Mouse (Mus musculus): ENCODE results near the gene Agfg1. TPM values are rescaled to one million over a fixed set of nuclear protein-coding genes. Genes with fewer than 3 reads are reported as not detected.

The Agfg1 gene
- polyA plus RNA-seq, 2 experiments, result 43.8 to 59.4 TPM

- no peaks in the 10 kb centered on the region for H3K27me3 ChIP-seq (ENCODE audit: control insufficient read depth, insufficient read depth, low read length)
- TF ChIP-seq EP300 (IDR thresholded peaks at IDR 0.05; ENCODE audit: low read depth), result no peak
- no peak for TF ChIP-seq CTCF (IDR thresholded peaks at IDR 0.05; ENCODE audit: low read depth)
- H3K27ac ChIP-seq, result no peak overlapping the region; the same call in 1 of the 2 replicates
- peaks cover 9 to 25% of the 10 kb centered on the region in 2 experiments for H3K4me1 ChIP-seq (replicated peaks; ENCODE audit: control insufficient read depth in 2 of 2, insufficient read depth in 2 of 2, low read length in 1 of 2)
- 67% methylated on average over 2 of the region's 2 CpGs for WGBS (ENCODE audit: insufficient replicate concordance)
- no peaks in the 10 kb centered on the region for H3K36me3 ChIP-seq (replicated peaks; ENCODE audit: control insufficient read depth, insufficient read depth, low read depth)
- ATAC-seq (ENCODE audit: insufficient read depth) (no peak), DNase-seq (ENCODE audit: low read depth in 3 of 3, low spot score in 3 of 3) (no peak)
- no peak overlapping the region for H3K4me3 ChIP-seq (ENCODE audit: insufficient read depth in 1 of 2, low read depth in 2 of 2, low read length in 2 of 2)
- no peak overlapping the region for H3K4me2 ChIP-seq (ENCODE audit: low read depth)
- H3K9ac ChIP-seq (replicated peaks), result no peak overlapping the region
- H3K9me3 ChIP-seq (ENCODE audit: control insufficient read depth, low read length), result no peaks in the 10 kb centered on the region
These were observed 44.1 kb upstream of the Agfg1 start for GRCm38 (mm10) chr1:82795211-82795610.

DNA sequence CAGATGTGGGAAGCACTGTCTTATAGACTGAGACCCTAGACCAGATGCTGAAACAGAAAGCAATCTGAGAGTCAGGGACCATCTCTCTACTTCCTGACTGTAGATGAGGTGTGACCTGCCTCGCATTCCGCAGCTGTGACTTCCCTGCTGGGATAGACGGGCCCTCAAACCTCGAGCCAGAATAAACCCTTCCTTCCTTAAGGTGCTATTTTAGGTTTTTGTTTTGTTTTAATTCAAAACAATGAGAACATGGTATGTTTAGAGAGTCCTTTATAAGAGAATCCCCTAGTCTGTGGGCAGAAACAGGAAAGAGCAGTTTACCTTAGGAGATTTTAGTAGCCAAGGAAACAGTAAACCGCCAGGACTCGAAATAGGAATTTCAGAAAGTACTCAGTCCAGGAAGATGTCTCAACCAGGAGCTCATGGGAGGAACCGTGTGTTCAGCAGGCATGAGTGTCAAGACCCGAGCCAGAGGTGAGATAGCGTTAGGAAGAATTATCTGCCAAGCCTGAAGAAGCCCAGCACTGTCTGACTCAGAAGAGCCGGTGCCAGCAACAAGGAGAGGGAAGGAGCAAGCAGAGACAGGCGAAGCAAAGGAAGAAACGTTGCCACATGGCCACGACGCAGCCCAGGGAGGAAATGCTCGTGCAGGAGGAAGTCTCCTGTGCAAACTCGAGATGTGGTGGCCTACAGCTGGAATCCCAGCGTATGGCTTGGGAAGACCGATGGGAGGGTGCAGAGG lies 43.4 kb upstream of the Agfg1 start:
- Histone ChIP-seq H3K4me1 (replicated peaks; ENCODE audit: control insufficient read depth in 2 of 2, insufficient read depth in 2 of 2, low read length in 1 of 2) (peaks cover 9 to 25% of the 10 kb centered on the region in 2 experiments), H3K27ac (no peak overlapping the region; the same call in 1 of the 2 replicates), H3K9me3 (ENCODE audit: control insufficient read depth, low read length) (no peaks in the 10 kb centered on the region), H3K36me3 (replicated peaks; ENCODE audit: control insufficient read depth, insufficient read depth, low read depth) (no peaks in the 10 kb centered on the region), H3K4me2 (ENCODE audit: low read depth) (no peak overlapping the region), H3K27me3 (ENCODE audit: control insufficient read depth, insufficient read depth, low read length) (no peaks in the 10 kb centered on the region), H3K4me3 (ENCODE audit: insufficient read depth in 1 of 2, low read depth in 2 of 2, low read length in 2 of 2) (no peak overlapping the region), H3K9ac (replicated peaks) (no peak overlapping the region; the same call in 1 of the 2 replicates)
- ATAC-seq (ENCODE audit: insufficient read depth), result no peak
- TF ChIP-seq CTCF (IDR thresholded peaks at IDR 0.05; ENCODE audit: low read depth) (no peak), EP300 (IDR thresholded peaks at IDR 0.05; ENCODE audit: low read depth) (no peak)
- DNase-seq (ENCODE audit: low read depth in 3 of 3, low spot score in 3 of 3), result no peak
- 24% methylated on average over 18 of the region's 18 CpGs for WGBS (ENCODE audit: insufficient replicate concordance)

DNA sequence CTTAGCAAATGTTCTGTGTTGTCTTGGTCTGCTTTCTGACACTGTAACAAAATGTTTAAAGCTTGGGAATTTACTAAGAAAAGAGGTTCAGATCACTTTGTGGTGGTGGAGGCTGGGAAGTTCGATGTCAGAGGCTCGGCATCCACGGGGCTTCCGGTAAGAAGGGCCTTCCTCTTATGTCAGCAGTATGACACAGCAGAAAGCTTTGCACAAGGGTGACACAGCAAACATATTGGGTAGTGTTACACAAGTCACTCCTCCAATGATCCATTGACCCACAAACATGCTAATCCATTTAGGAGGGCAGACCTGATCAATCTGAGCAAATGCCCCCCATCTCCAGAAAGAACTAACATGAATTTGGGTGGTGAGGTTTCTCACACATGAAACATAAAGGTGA lies 42.2 kb upstream of the Agfg1 start:
- Histone ChIP-seq H3K4me3 (ENCODE audit: insufficient read depth in 1 of 2, low read depth in 2 of 2, low read length in 2 of 2) (no peak overlapping the region), H3K9me3 (ENCODE audit: control insufficient read depth, low read length) (no peaks in the 10 kb centered on the region), H3K4me1 (replicated peaks; ENCODE audit: control insufficient read depth in 2 of 2, insufficient read depth in 2 of 2, low read length in 1 of 2) (peaks cover 9 to 23% of the 10 kb centered on the region in 2 experiments), H3K27ac (no peak overlapping the region), H3K36me3 (replicated peaks; ENCODE audit: control insufficient read depth, insufficient read depth, low read depth) (no peaks in the 10 kb centered on the region), H3K4me2 (ENCODE audit: low read depth) (no peak overlapping the region), H3K9ac (replicated peaks) (no peak overlapping the region), H3K27me3 (ENCODE audit: control insufficient read depth, insufficient read depth, low read length) (no peaks in the 10 kb centered on the region)
- ATAC-seq (ENCODE audit: insufficient read depth) (peak; percentile 61; the same call in 1 of the 2 replicates), DNase-seq (ENCODE audit: low read depth in 3 of 3, low spot score in 3 of 3) (no peak)
- no peak for TF ChIP-seq CTCF (IDR thresholded peaks at IDR 0.05; ENCODE audit: low read depth)
- TF ChIP-seq EP300 (IDR thresholded peaks at IDR 0.05; ENCODE audit: low read depth), result no peak
- WGBS (ENCODE audit: insufficient replicate concordance), result 48% methylated on average over 4 of the region's 4 CpGs

- TF ChIP-seq EP300 (IDR thresholded peaks at IDR 0.05; ENCODE audit: low read depth) (no peak), CTCF (IDR thresholded peaks at IDR 0.05; ENCODE audit: low read depth) (no peak)
- peak; percentile 7; the same call in 1 of the 2 replicates for ATAC-seq (ENCODE audit: insufficient read depth)
These were observed 41.0 kb upstream of the Agfg1 start for GRCm38 (mm10) chr1:82798304-82798703.

DNA sequence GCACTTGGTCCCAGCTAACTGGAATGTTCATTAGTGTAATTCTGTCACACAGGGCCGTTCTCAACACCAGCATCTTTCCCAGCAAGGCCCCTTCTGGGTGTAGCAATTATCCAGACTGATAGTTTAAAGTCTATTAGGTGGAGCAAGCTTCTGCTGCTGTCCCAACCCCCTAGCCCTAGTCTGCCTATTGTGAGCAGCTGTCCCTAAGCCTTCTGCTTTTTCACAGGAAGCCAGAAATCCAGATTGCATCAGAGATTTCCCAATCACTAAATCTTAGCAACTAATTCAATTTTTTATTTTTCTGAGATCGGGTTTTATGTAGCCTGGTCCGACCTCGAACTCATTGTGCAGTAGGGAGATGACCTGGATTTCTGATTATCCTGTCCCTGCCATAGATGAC lies 40.4 kb upstream of the Agfg1 start:
- peaks cover 7 to 20% of the 10 kb centered on the region in 2 experiments for H3K4me1 ChIP-seq (replicated peaks; ENCODE audit: control insufficient read depth in 2 of 2, insufficient read depth in 2 of 2, low read length in 1 of 2)
- H3K27ac ChIP-seq, result no peak overlapping the region
- no peaks in the 10 kb centered on the region for H3K36me3 ChIP-seq (replicated peaks; ENCODE audit: control insufficient read depth, insufficient read depth, low read depth)
- no peak for TF ChIP-seq CTCF (IDR thresholded peaks at IDR 0.05; ENCODE audit: low read depth)
- no peak for TF ChIP-seq EP300 (IDR thresholded peaks at IDR 0.05; ENCODE audit: low read depth)
- no peak overlapping the region for H3K4me2 ChIP-seq (ENCODE audit: low read depth)
- ATAC-seq (ENCODE audit: insufficient read depth) (no peak), DNase-seq (ENCODE audit: low read depth in 3 of 3, low spot score in 3 of 3) (no peak)
- no peaks in the 10 kb centered on the region for H3K9me3 ChIP-seq (ENCODE audit: control insufficient read depth, low read length)
- no peak overlapping the region for H3K9ac ChIP-seq (replicated peaks)
- WGBS (ENCODE audit: insufficient replicate concordance), result 62% methylated on average over 4 of the region's 4 CpGs
- no peaks in the 10 kb centered on the region for H3K27me3 ChIP-seq (ENCODE audit: control insufficient read depth, insufficient read depth, low read length)
- no peak overlapping the region for H3K4me3 ChIP-seq (ENCODE audit: insufficient read depth in 1 of 2, low read depth in 2 of 2, low read length in 2 of 2)

More at GRCm38 (mm10) chr1:82798304-82798703, 41.0 kb upstream of the Agfg1 start:
- Histone ChIP-seq H3K4me3 (ENCODE audit: insufficient read depth in 1 of 2, low read depth in 2 of 2, low read length in 2 of 2) (no peak overlapping the region), H3K9me3 (ENCODE audit: control insufficient read depth, low read length) (no peaks in the 10 kb centered on the region), H3K4me2 (ENCODE audit: low read depth) (no peak overlapping the region), H3K9ac (replicated peaks) (no peak overlapping the region), H3K4me1 (replicated peaks; ENCODE audit: control insufficient read depth in 2 of 2, insufficient read depth in 2 of 2, low read length in 1 of 2) (peaks cover 5 to 19% of the 10 kb centered on the region in 2 experiments), H3K27ac (no peak overlapping the region), H3K27me3 (ENCODE audit: control insufficient read depth, insufficient read depth, low read length) (no peaks in the 10 kb centered on the region), H3K36me3 (replicated peaks; ENCODE audit: control insufficient read depth, insufficient read depth, low read depth) (no peaks in the 10 kb centered on the region)
- no peak for DNase-seq (ENCODE audit: low read depth in 3 of 3, low spot score in 3 of 3)
- WGBS (ENCODE audit: insufficient replicate concordance), result 19% methylated on average over 5 of the region's 5 CpGs
